Mouse (Mus musculus) bone marrow macrophage, adult 2 months (primary cell): ENCODE measurements at regions not wholly inside any gene's neighbourhood (a gene's known extent, or its start where the extent isn't known, plus 50 kb on each side); places are given as distances from the start of the nearest gene placed in this dataset.

Experiments
- CTCF ChIP-seq: IDR thresholded peaks from 2 replicates; pipeline ENCODE4 v1.5.1; 2012; ENCODE audit warnings: low read depth, mild to moderate bottlenecking, low read length, moderate library complexity
- POLR2A ChIP-seq: IDR thresholded peaks from 2 replicates; pipeline ENCODE4 v1.6.1; 2012; ENCODE audit warnings: mild to moderate bottlenecking, low read depth, low read length, borderline replicate concordance

- TF ChIP-seq CTCF (no peak), POLR2A (no peak)
These were observed 265.7 kb downstream of the Cyp26b1 start for GRCm38 (mm10) chr6:84328030-84328390.
